Mouse (Mus musculus): ENCODE measurements around the gene Tbc1d4. TPM values are rescaled to one million over a fixed set of nuclear protein-coding genes. Genes with fewer than 3 reads are reported as not detected.

Tbc1d4 gene
- polyA plus RNA-seq, 1 experiment = 1.9 TPM

DNA sequence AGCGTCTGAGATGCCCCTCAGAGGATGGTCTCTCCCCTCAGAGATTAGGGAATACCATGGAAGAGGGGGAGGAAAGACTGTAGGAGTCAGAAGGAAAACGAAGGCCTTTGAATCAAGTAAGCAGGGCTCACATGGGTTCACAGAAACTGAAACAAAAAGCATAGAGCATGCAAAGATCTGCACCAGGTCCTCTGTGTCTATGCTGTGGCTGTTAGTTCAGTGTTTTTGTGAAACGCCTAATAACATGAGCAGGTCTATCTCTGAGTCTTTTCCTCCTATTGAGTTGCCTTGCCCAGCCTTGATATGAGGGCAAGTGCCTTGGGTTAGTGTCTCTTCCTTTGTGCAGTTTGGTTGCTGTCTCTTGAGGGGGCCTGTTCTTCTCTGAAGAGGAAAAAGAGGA lies 49.5 kb downstream of the Tbc1d4 start:
- Histone ChIP-seq H3ac (ENCODE audit: control insufficient read depth, insufficient read length, low read depth) (no peak overlapping the region), H3K27me3 (ENCODE audit: control insufficient read depth, insufficient read depth, insufficient read length) (no peaks in the 10 kb centered on the region)
- TF ChIP-seq FOSL1 (IDR thresholded peaks at IDR 0.05; ENCODE audit: insufficient read depth, low read length, poor library complexity, severe bottlenecking) = no peak
- no peak for TF ChIP-seq USF1 (IDR thresholded peaks at IDR 0.05; ENCODE audit: low read depth)
- TF ChIP-seq MYOD1 (IDR thresholded peaks at IDR 0.05; ENCODE audit: control insufficient read depth, insufficient read length, low read depth) = no peak
- TF ChIP-seq MYOG (IDR thresholded peaks at IDR 0.05; ENCODE audit: control insufficient read depth, extremely low read depth, insufficient read length) = no peak
- TF ChIP-seq CEBPB (IDR thresholded peaks at IDR 0.05; ENCODE audit: low read depth) = no peak
- no peak for TF ChIP-seq MAX (IDR thresholded peaks at IDR 0.05)
- no peak for TF ChIP-seq CTCF (IDR thresholded peaks at IDR 0.05; ENCODE audit: control insufficient read depth, insufficient read depth, insufficient read length)

DNA sequence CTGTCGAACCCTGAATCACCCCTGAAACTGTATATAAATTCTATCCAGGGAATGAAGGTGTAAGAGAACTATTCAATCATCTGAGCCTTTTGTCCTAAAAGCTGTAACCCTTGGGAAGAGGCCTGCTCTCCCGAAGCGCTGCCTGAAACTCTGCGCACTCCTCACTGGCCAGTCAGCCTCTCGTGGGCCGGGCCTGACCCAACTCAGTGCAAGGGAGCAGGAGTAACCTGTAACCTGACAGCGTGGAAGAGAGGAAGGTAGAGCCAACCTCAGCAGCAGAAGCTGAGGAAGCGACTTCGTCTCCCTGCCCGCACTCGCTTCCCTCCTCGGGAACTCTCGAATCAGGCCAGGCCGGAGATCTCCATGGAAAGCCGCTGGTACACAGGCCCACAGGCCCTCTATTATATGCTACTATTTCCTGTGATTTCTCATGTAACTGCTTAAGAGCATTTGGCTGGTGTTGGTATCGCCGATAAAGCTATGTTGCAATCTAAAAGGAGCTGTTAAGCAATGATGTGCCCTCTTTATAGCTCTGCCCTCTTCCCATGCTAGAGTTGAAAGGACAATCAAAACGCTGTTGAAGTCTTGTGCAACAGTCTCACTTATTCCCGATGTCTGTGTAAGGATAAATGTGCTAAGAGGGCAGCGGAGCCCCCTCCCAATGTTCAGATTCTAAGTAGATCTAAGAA lies 60.0 kb downstream of the Tbc1d4 start:
- H3K79me2 ChIP-seq (ENCODE audit: control insufficient read depth, insufficient read depth) = no peaks in the 10 kb centered on the region
- H3K36me3 ChIP-seq (ENCODE audit: control insufficient read depth, insufficient read depth) = no peaks in the 10 kb centered on the region
- H3K27me3 ChIP-seq (ENCODE audit: control insufficient read depth, insufficient read depth, insufficient read length) = no peaks in the 10 kb centered on the region
- H3ac ChIP-seq (ENCODE audit: control insufficient read depth, insufficient read length, low read depth) = no peak overlapping the region
- no peaks in the 10 kb centered on the region for H3K79me3 ChIP-seq (ENCODE audit: low read depth)
- TF ChIP-seq MYOD1 (IDR thresholded peaks at IDR 0.05; ENCODE audit: control insufficient read depth, insufficient read length, low read depth) = no peak
- TF ChIP-seq FOSL1 (IDR thresholded peaks at IDR 0.05; ENCODE audit: insufficient read depth, low read length, poor library complexity, severe bottlenecking) = no peak
- no peak for TF ChIP-seq CEBPB (IDR thresholded peaks at IDR 0.05; ENCODE audit: low read depth)
- TF ChIP-seq USF1 (IDR thresholded peaks at IDR 0.05; ENCODE audit: low read depth) = no peak
- no peak overlapping the region for H3K4me3 ChIP-seq (ENCODE audit: insufficient read depth, poor library complexity, severe bottlenecking)

More for the DNA sequence above, 49.5 kb downstream of the Tbc1d4 start:
- no peaks in the 10 kb centered on the region for H3K36me3 ChIP-seq (ENCODE audit: control insufficient read depth, insufficient read depth)
- H3K79me2 ChIP-seq (ENCODE audit: control insufficient read depth, insufficient read depth) = no peaks in the 10 kb centered on the region
- H3K79me3 ChIP-seq (ENCODE audit: low read depth) = no peaks in the 10 kb centered on the region
- no peak overlapping the region for H3K4me3 ChIP-seq (ENCODE audit: insufficient read depth, poor library complexity, severe bottlenecking)

DNA sequence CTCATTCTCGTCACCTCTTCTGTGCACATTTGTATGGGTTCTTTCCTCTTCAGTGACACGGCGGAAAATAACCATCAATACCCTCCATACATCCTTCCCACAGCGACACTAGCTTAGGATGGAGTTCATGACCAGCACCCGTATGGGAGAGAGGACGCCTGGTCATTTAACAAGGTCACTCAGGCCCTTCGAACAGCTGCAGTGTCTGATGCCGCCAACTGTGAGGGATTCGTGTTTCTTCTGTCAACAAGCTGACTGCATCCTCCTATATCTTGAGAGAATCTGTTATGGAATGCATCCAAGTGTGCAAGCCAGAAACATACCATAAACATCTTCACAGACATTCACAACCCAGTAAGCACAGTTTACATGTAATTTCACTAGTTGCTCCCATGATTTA lies 67.1 kb downstream of the Tbc1d4 start:
- no peaks in the 10 kb centered on the region for H3K36me3 ChIP-seq (ENCODE audit: control insufficient read depth, insufficient read depth)
- H3K79me3 ChIP-seq (ENCODE audit: low read depth) = no peaks in the 10 kb centered on the region
- TF ChIP-seq CEBPB (IDR thresholded peaks at IDR 0.05; ENCODE audit: low read depth) = no peak
- TF ChIP-seq MYOD1 (IDR thresholded peaks at IDR 0.05; ENCODE audit: control insufficient read depth, insufficient read length, low read depth) = no peak
- TF ChIP-seq MAX (IDR thresholded peaks at IDR 0.05) = no peak
- no peak for TF ChIP-seq CTCF (IDR thresholded peaks at IDR 0.05; ENCODE audit: control insufficient read depth, insufficient read depth, insufficient read length)
- TF ChIP-seq MYOG (IDR thresholded peaks at IDR 0.05; ENCODE audit: control insufficient read depth, extremely low read depth, insufficient read length) = no peak
- TF ChIP-seq USF1 (IDR thresholded peaks at IDR 0.05; ENCODE audit: low read depth) = no peak
- no peak for TF ChIP-seq FOSL1 (IDR thresholded peaks at IDR 0.05; ENCODE audit: insufficient read depth, low read length, poor library complexity, severe bottlenecking)
- H3K4me3 ChIP-seq (ENCODE audit: insufficient read depth, poor library complexity, severe bottlenecking) = no peak overlapping the region
- H3ac ChIP-seq (ENCODE audit: control insufficient read depth, insufficient read length, low read depth) = no peak overlapping the region
- H3K27me3 ChIP-seq (ENCODE audit: control insufficient read depth, insufficient read depth, insufficient read length) = no peaks in the 10 kb centered on the region
- H3K79me2 ChIP-seq (ENCODE audit: control insufficient read depth, insufficient read depth) = no peaks in the 10 kb centered on the region

DNA sequence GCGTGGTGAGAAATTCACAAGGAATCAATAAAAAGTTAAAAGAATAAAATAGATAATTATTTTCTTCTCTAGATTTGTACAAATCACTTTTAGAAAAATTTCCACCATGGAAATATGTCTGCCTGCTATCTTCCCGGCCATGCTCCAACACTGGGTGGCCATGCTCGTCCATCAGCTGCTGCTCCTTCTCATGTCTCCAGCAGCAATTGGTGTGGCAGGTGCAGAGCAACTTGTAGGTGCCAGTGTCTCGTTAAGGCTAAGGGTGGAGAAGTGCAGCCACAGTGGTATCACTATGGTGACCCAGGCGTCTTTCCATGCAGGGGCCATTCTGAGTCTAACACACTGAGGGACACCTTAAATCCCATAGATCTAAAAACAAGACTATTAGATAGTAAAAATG lies 67.8 kb downstream of the Tbc1d4 start:
- H3K36me3 ChIP-seq (ENCODE audit: control insufficient read depth, insufficient read depth) = no peaks in the 10 kb centered on the region
- TF ChIP-seq MYOG (IDR thresholded peaks at IDR 0.05; ENCODE audit: control insufficient read depth, extremely low read depth, insufficient read length) (no peak), MYOD1 (IDR thresholded peaks at IDR 0.05; ENCODE audit: control insufficient read depth, insufficient read length, low read depth) (no peak), USF1 (IDR thresholded peaks at IDR 0.05; ENCODE audit: low read depth) (no peak), FOSL1 (IDR thresholded peaks at IDR 0.05; ENCODE audit: insufficient read depth, low read length, poor library complexity, severe bottlenecking) (no peak), CEBPB (IDR thresholded peaks at IDR 0.05; ENCODE audit: low read depth) (no peak), MAX (IDR thresholded peaks at IDR 0.05) (no peak), CTCF (IDR thresholded peaks at IDR 0.05; ENCODE audit: control insufficient read depth, insufficient read depth, insufficient read length) (no peak)
- no peak overlapping the region for H3ac ChIP-seq (ENCODE audit: control insufficient read depth, insufficient read length, low read depth)
- H3K4me3 ChIP-seq (ENCODE audit: insufficient read depth, poor library complexity, severe bottlenecking) = no peak overlapping the region
- no peaks in the 10 kb centered on the region for H3K79me2 ChIP-seq (ENCODE audit: control insufficient read depth, insufficient read depth)
- H3K27me3 ChIP-seq (ENCODE audit: control insufficient read depth, insufficient read depth, insufficient read length) = no peaks in the 10 kb centered on the region
- H3K79me3 ChIP-seq (ENCODE audit: low read depth) = no peaks in the 10 kb centered on the region

DNA sequence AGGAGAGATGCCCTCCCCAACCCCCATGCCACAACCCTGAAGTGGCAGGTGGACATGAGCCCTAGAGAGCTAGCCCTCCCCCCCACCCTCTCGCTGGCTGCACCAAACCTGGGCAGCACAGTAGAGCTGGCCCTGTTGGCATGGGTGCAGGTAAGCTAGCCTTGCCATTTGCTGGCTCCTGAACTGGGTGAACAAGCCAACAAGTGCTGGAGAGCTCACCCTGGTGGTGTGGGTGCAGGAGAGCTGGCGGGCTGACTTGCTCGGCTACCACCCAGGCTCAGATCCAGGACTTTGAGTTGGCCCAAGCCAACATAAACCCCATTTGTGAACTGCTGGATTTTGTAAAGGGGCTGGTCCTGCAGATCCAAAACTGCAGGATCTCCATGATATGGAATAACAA lies 68.5 kb downstream of the Tbc1d4 start:
- no peak for TF ChIP-seq FOSL1 (IDR thresholded peaks at IDR 0.05; ENCODE audit: insufficient read depth, low read length, poor library complexity, severe bottlenecking)
- no peak for TF ChIP-seq MAX (IDR thresholded peaks at IDR 0.05)
- TF ChIP-seq MYOG (IDR thresholded peaks at IDR 0.05; ENCODE audit: control insufficient read depth, extremely low read depth, insufficient read length) = no peak
- TF ChIP-seq CEBPB (IDR thresholded peaks at IDR 0.05; ENCODE audit: low read depth) = no peak
- TF ChIP-seq MYOD1 (IDR thresholded peaks at IDR 0.05; ENCODE audit: control insufficient read depth, insufficient read length, low read depth) = no peak
- TF ChIP-seq CTCF (IDR thresholded peaks at IDR 0.05; ENCODE audit: control insufficient read depth, insufficient read depth, insufficient read length) = no peak
- TF ChIP-seq USF1 (IDR thresholded peaks at IDR 0.05; ENCODE audit: low read depth) = no peak
- Histone ChIP-seq H3K79me3 (ENCODE audit: low read depth) (no peaks in the 10 kb centered on the region), H3ac (ENCODE audit: control insufficient read depth, insufficient read length, low read depth) (no peak overlapping the region), H3K36me3 (ENCODE audit: control insufficient read depth, insufficient read depth) (no peaks in the 10 kb centered on the region), H3K79me2 (ENCODE audit: control insufficient read depth, insufficient read depth) (no peaks in the 10 kb centered on the region), H3K27me3 (ENCODE audit: control insufficient read depth, insufficient read depth, insufficient read length) (no peaks in the 10 kb centered on the region), H3K4me3 (ENCODE audit: insufficient read depth, poor library complexity, severe bottlenecking) (no peak overlapping the region)

DNA sequence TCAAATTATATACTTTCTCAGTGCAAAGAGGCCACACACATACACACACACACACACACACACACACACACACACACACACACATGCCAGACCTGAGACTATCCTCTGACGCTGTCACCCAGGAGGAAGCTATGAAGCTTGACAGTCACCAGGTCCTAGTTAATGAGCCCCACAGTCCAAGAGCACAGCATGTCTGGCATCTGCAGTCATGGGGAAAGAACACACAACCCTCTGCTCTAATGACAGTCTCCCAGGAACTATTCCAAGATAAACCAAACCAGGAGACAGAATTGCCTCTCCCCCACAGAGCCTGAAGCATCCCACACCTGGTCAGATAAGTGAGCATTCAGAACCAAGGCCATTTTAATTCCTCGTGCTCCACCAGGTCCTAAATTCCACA lies 71.1 kb downstream of the Tbc1d4 start:
- H3K79me3 ChIP-seq (ENCODE audit: low read depth) = no peaks in the 10 kb centered on the region
- H3ac ChIP-seq (ENCODE audit: control insufficient read depth, insufficient read length, low read depth) = no peak overlapping the region
- no peaks in the 10 kb centered on the region for H3K27me3 ChIP-seq (ENCODE audit: control insufficient read depth, insufficient read depth, insufficient read length)
- H3K79me2 ChIP-seq (ENCODE audit: control insufficient read depth, insufficient read depth) = no peaks in the 10 kb centered on the region
- no peak for TF ChIP-seq MYOD1 (IDR thresholded peaks at IDR 0.05; ENCODE audit: control insufficient read depth, insufficient read length, low read depth)
- TF ChIP-seq USF1 (IDR thresholded peaks at IDR 0.05; ENCODE audit: low read depth) = no peak
- TF ChIP-seq CEBPB (IDR thresholded peaks at IDR 0.05; ENCODE audit: low read depth) = no peak
- TF ChIP-seq FOSL1 (IDR thresholded peaks at IDR 0.05; ENCODE audit: insufficient read depth, low read length, poor library complexity, severe bottlenecking) = no peak
- no peak for TF ChIP-seq CTCF (IDR thresholded peaks at IDR 0.05; ENCODE audit: control insufficient read depth, insufficient read depth, insufficient read length)
- no peak for TF ChIP-seq MAX (IDR thresholded peaks at IDR 0.05)
- TF ChIP-seq MYOG (IDR thresholded peaks at IDR 0.05; ENCODE audit: control insufficient read depth, extremely low read depth, insufficient read length) = no peak
- H3K36me3 ChIP-seq (ENCODE audit: control insufficient read depth, insufficient read depth) = no peaks in the 10 kb centered on the region
- H3K4me3 ChIP-seq (ENCODE audit: insufficient read depth, poor library complexity, severe bottlenecking) = no peak overlapping the region

All from C2C12 (cell line).